Mouse (Mus musculus): ENCODE measurements at regions not wholly inside any gene's neighbourhood (a gene's known extent, or its start where the extent isn't known, plus 50 kb on each side); places are given as distances from the start of the nearest gene placed in this dataset.
"Not testable (repeated sequence)": the region's sequence is repeated elsewhere in the genome, so short reads cannot be mapped to it uniquely, and the experiment has no call there.

- not testable (repeated sequence) for DNase-seq
Observed at GRCm38 (mm10) chrX:154717526-154717925, 138.4 kb upstream of the Samt2 start.

- DNase-seq, result peak in 1 of 2 experiments; percentile 3
Observed at GRCm38 (mm10) chrX:154713641-154714255, 134.6 kb upstream of the Samt2 start.

GRCm38 (mm10) chrX:154712576-154712975 is 133.4 kb upstream of the Samt2 start:
- not testable (repeated sequence) for DNase-seq

GRCm38 (mm10) chrX:154670529-154670928 is 91.4 kb upstream of the Samt2 start:
- not testable (repeated sequence) for DNase-seq

All from cerebellum, postnatal 25 days (tissue).